Mouse (Mus musculus): ENCODE data around the gene Zcrb1. TPM values are rescaled to one million over a fixed set of nuclear protein-coding genes. Genes with fewer than 3 reads are reported as not detected.
"Not testable (repeated sequence)": the region's sequence is repeated elsewhere in the genome, so short reads cannot be mapped to it uniquely, and the experiment has no call there.

Gene Zcrb1
- 100 to 1,000 TPM in 1 of 2 experiments, 10 to 100 TPM in 1; 68.5 to 104 TPM for polyA plus RNA-seq (2017; shearing (Covaris generic))

- ATAC-seq, result peak; percentile 92
Observed at GRCm38 (mm10) chr15:93397826-93398698, at the start of gene Zcrb1, which contains the start of gene Pphln1. Gene Zcrb1 (minus strand): TSS chr15:93398334. Gene Pphln1 (plus strand): TSS chr15:93398350.

GRCm38 (mm10) chr15:93443676-93444075 lies 45.5 kb upstream of the Zcrb1 start:
- no peak for ATAC-seq

- no peak for ATAC-seq
Observed at GRCm38 (mm10) chr15:93442271-93442670, 44.1 kb upstream of the Zcrb1 start.

DNA sequence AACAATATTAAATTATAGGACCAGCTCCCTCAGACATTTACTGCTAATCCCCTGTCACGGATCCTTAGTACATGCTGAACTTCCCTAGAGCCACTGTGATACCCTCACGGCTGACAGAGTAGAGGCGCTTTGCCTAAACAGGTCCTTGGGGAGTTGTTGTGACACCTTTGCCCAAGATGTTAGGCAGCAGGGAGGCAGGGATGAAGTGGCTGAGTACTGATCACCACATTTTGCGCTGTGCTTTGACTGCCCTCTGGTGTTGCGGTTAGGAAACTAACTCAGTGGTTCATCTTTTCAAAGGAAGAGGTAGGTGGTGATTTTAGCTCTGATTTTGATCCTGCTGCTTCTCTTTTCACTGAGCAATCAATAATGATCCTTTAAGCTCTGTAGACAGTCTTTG lies 40.5 kb upstream of the Zcrb1 start:
- ATAC-seq, result peak; percentile 90

GRCm38 (mm10) chr15:93435998-93436397 lies 37.9 kb upstream of the Zcrb1 start:
- no peak for ATAC-seq

DNA sequence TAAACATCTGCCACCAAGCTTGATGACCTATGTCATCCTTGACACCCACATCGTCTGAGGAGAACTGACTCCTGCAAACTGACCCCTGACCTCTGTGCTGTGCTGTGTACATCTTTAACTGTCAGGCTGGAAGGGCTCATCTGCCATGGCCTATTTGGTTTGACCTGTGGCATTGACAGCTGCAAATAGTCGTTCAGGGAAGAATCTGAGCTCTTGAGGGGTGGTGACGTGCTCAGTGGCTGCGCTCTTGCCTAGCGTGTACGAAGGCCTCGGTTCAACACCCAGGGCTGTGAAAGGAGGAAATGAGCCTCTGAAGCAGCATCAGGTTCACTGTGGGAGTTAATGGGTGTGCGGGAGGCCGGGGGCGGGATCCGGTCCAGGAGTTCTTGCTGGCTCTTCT lies 35.7 kb upstream of the Zcrb1 start:
- ATAC-seq, result no peak

- ATAC-seq, result no peak
Observed at GRCm38 (mm10) chr15:93422537-93422936, 24.4 kb upstream of the Zcrb1 start.

- ATAC-seq, result no peak
Observed at GRCm38 (mm10) chr15:93420596-93420995, 22.5 kb upstream of the Zcrb1 start.

- no peak for ATAC-seq
Observed at GRCm38 (mm10) chr15:93416300-93416699, 18.2 kb upstream of the Zcrb1 start.

DNA sequence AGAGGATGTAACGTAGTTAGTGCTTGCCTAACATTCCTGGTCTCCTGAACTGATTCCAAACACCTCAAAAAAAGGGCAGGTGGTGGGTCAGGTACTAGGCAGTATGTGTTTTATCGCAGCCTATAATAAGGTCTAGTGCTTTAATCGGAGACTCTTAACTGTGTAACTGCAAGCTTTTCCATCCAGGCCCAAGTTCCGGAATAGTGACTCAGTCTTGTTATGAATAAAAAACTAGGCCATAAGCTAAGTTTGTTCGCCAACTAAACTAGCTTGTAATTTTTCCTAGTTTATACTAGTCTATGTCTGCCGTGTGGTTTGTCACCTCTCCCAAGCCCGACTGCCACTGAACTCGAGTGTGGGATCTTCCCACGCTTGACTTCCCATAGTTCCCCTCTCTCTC lies 16.3 kb upstream of the Zcrb1 start:
- ATAC-seq, result no peak

- no peak for ATAC-seq
Observed at GRCm38 (mm10) chr15:93412445-93412844, 14.3 kb upstream of the Zcrb1 start.

GRCm38 (mm10) chr15:93406492-93406891 lies 8.4 kb upstream of the Zcrb1 start:
- ATAC-seq, result no peak

- ATAC-seq, result peak; percentile 79
Observed at GRCm38 (mm10) chr15:93405446-93405986, 7.4 kb upstream of the Zcrb1 start.

GRCm38 (mm10) chr15:93404849-93405248 lies 6.7 kb upstream of the Zcrb1 start:
- no peak for ATAC-seq

DNA sequence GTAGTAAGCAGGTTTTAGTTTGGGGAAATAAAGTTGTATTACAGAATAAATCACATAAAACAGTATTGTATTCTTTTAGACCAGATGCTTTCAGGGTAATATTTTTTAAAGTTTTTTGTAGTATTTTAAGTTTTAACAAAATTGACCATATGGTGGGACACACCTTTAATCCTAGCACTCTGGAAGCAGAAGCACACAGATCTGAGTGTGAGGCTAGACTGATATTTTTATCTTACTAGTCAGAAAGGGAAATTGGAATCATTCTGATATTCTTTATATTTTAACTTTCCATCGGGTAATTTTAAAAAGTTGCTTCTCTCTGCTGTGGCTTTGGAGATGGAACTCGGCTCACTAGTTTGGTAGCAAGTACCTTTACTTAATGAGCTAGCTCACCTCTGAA lies 4.6 kb upstream of the Zcrb1 start:
- no peak for ATAC-seq

- no peak for ATAC-seq
Observed at GRCm38 (mm10) chr15:93401446-93401845, 3.3 kb upstream of the Zcrb1 start.

GRCm38 (mm10) chr15:93398699-93399540 lies 786 bp upstream of the Zcrb1 start:
- ATAC-seq, result no peak

DNA sequence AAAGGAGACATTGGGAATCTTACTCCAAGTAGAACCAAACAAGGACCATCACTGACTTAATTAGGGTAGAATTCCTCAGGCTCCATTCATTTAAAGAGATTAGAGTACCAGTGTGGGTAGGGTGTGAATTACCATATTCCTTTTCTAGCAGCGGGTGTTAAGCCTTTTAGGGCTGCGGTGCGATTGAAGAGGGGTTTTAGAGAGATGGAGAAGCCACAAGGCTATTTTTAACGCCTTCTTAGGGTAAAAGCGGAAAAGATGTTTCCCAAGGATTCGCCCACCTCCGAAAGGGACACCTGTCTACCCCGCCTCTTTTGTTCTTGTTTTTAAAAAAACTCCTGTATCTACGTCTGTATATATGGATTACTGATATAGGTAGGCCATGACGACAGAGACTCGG lies 865 bp downstream of the Zcrb1 start:
- no peak for ATAC-seq

- no peak for ATAC-seq
Observed at GRCm38 (mm10) chr15:93381337-93381736, 16.8 kb downstream of the Zcrb1 start.

- peak; percentile 63 for ATAC-seq
Observed at GRCm38 (mm10) chr15:93379177-93379576, 19.0 kb downstream of the Zcrb1 start.

- no peak for ATAC-seq
Observed at GRCm38 (mm10) chr15:93375696-93376095, 22.4 kb downstream of the Zcrb1 start.

DNA sequence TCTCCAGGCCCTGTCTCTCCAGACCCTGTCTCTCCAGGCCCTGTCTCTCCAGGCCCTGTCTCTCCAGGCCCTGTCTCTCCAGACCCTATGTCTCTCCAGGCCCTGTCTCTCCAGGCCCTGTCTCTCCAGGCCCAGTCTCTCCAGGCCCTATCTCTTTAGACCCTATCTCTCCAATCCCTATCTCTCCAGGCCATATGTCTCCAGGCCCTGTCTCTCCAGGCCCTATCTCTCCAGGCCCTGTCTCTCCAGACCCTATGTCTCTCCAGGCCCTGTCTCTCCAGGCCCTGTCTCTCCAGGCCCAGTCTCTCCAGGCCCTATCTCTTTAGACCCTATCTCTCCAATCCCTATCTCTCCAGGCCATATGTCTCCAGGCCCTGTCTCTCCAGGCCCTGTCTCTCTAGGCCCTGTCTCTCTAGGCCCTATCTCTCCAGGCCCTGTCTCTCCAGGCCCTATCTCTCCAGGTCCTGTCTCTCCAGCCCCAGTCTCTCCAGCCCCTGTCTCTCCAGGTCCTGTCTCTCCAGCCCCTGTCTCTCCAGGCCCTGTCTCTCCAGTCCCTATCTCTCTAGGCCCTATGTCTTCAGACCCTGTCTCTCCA lies 25.5 kb downstream of the Zcrb1 start:
- not testable (repeated sequence) for ATAC-seq

DNA sequence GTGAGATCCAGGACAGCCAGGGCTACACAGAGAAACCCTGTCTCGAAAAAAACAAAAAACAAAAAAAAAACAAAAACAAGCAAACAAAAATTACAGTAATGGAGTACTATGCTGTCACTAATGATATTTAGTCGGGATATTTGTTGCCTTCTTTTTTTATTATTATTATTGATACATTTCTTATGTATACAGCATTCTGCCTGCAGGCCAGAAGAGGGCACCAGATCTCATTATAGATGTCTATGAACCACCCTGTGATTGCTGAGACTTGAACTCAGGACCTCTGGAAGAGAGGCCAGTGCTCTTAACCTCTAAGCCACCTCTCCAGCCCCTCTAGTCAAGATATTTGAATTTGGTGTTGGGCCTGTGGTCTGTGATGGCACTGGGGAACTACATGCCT lies 26.3 kb downstream of the Zcrb1 start:
- ATAC-seq, result no peak
